Mouse (Mus musculus): ENCODE measurements around the gene Sec23b. TPM values are rescaled to one million over a fixed set of nuclear protein-coding genes. Genes with fewer than 3 reads are reported as not detected.

Gene Sec23b
- polyA plus RNA-seq, 1 experiment from 2014 or later: 75.2 TPM

Small RNAs within 50 kb of the gene (microRNA-seq; reads per million reads assigned to microRNA genes)
- not detected for gene Gm24823

Other genes starting within 250 kb of the Sec23b start
- gene Ovol2, start 224.1 kb upstream of the Sec23b start, polyA plus RNA-seq (2015; fragmentation: Nextera tagmentation; extraction: Ambion mirVana): 0.21 TPM in 1 of 2 replicates, not detected in the other
- 27.5 and 31.1 TPM in 2 replicates for gene Kat14, start 187.2 kb upstream of the Sec23b start, polyA plus RNA-seq (2015; fragmentation: Nextera tagmentation; extraction: Ambion mirVana)
- 2.4 and 6.1 TPM in 2 replicates for gene Pet117, start 187.2 kb upstream of the Sec23b start, polyA plus RNA-seq (2015; fragmentation: Nextera tagmentation; extraction: Ambion mirVana)
- gene Dzank1, start 28.8 kb upstream of the Sec23b start, polyA plus RNA-seq (2015; fragmentation: Nextera tagmentation; extraction: Ambion mirVana): 9.7 and 12.9 TPM in 2 replicates
- 27.4 and 28.4 TPM in 2 replicates for gene Polr3f, start 28.5 kb upstream of the Sec23b start, polyA plus RNA-seq (2015; fragmentation: Nextera tagmentation; extraction: Ambion mirVana)
- 62.1 and 64.9 TPM in 2 replicates for gene Rbbp9, start 5.4 kb upstream of the Sec23b start, polyA plus RNA-seq (2015; fragmentation: Nextera tagmentation; extraction: Ambion mirVana)
- gene Smim26, start 37.8 kb downstream of the Sec23b start, polyA plus RNA-seq (2015; fragmentation: Nextera tagmentation; extraction: Ambion mirVana): 59.4 and 68.3 TPM in 2 replicates
- gene Dtd1, start 43.7 kb downstream of the Sec23b start, polyA plus RNA-seq (2015; fragmentation: Nextera tagmentation; extraction: Ambion mirVana): 77.0 and 88.7 TPM in 2 replicates

All from neural tube, embryonic 13.5 days (tissue).